Mouse (Mus musculus): Measurements from ENCODE around the gene Mycbpap. TPM values are rescaled to one million over a fixed set of nuclear protein-coding genes. Genes with fewer than 3 reads are reported as not detected.

Gene Mycbpap
- total and polyA plus RNA-seq, 3 experiments = 0.12 to 0.17 TPM; not detected in 1

DNA sequence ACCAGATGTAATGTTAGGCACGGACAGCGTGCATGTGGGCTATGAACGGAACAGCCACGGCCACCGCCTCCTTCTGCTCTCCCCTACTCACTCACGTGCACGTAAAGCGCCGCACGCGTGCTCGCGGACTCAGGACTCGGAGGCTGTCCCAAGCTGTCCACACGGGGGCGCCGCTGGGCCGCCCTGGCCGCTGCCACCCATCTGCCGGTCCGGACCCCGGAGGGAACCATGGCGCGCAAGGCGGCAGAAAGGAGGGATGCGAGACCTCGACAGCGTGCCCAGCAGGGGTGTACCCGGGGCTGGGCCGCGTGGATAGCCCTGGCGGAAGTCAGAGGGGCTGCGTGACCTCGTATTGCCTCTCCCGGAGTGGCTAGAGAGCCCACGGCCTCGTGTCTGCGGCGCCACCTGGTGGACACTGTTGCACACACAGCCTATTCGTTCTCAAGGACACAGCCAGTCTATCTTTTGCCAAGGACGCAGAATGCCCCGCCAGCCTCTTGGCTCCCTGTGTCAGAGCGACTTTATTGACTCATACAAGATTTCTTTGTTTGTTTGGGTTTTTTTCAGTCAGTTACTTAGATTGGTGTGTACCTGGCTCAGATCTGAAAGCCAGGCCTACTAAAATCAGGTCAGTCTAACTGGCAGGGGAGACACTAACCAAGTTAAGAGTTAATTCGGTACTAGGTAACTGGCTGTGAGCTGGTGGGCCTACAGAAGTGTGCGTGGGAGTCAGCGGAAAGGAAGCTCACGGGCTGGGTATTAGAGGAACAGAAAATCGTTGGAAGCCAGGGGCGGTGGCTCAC is 27.5 kb upstream of the Mycbpap start, which contains the start of gene Rsad1 (continued):
- TF ChIP-seq ZMIZ1 (IDR thresholded peaks at IDR 0.05; ENCODE audit: low read depth, low read length) (peak; percentile 76), ETS1 (IDR thresholded peaks at IDR 0.05; ENCODE audit: low read depth, low read length) (0 out of 2 replicates have a peak, but pooled peaks have one; percentile 36), MAFK (IDR thresholded peaks at IDR 0.05; ENCODE audit: borderline replicate concordance, low read depth, low read length) (no peak; the same call in 1 of the 2 replicates), MXI1 (IDR thresholded peaks at IDR 0.05; ENCODE audit: low read depth, low read length) (peak; percentile 97), NELFE (IDR thresholded peaks at IDR 0.05; ENCODE audit: low read depth, low read length) (peak; percentile 73), RAD21 (IDR thresholded peaks at IDR 0.05; ENCODE audit: low read depth, low read length) (peak; percentile 11), TAL1 (IDR thresholded peaks at IDR 0.05; ENCODE audit: low read length) (no peak), ZC3H11A (IDR thresholded peaks at IDR 0.05; ENCODE audit: low read depth, low read length) (no peak; the same call in 1 of the 2 replicates), EP300 (IDR thresholded peaks at IDR 0.05; ENCODE audit: low read depth in 1 of 2, low read length in 2 of 2) (peak in 1 of 2 experiments; percentile 53; a peak in 2 of 4 replicates), POLR2AphosphoS5 (IDR thresholded peaks at IDR 0.05; ENCODE audit: borderline replicate concordance, low read depth, low read length) (no peak), E2F4 (IDR thresholded peaks at IDR 0.05; ENCODE audit: borderline replicate concordance, low read depth, low read length) (no peak), CHD2 (IDR thresholded peaks at IDR 0.05; ENCODE audit: low read length) (no peak), MYB (IDR thresholded peaks at IDR 0.05; ENCODE audit: low read depth, low read length) (0 out of 2 replicates have a peak, but pooled peaks have one; percentile 9), NRF1 (IDR thresholded peaks at IDR 0.05; ENCODE audit: insufficient read depth, low read depth, low read length, poor library complexity, severe bottlenecking) (peak; percentile 54), RCOR1 (IDR thresholded peaks at IDR 0.05; ENCODE audit: low read depth, low read length) (no peak; the same call in 1 of the 2 replicates), ELF1 (IDR thresholded peaks at IDR 0.05; ENCODE audit: low read depth, low read length) (peak; percentile 67; the same call in 1 of the 2 replicates), MAZ (IDR thresholded peaks at IDR 0.05; ENCODE audit: low read depth, low read length) (peak; percentile 56; the same call in 1 of the 2 replicates)

DNA sequence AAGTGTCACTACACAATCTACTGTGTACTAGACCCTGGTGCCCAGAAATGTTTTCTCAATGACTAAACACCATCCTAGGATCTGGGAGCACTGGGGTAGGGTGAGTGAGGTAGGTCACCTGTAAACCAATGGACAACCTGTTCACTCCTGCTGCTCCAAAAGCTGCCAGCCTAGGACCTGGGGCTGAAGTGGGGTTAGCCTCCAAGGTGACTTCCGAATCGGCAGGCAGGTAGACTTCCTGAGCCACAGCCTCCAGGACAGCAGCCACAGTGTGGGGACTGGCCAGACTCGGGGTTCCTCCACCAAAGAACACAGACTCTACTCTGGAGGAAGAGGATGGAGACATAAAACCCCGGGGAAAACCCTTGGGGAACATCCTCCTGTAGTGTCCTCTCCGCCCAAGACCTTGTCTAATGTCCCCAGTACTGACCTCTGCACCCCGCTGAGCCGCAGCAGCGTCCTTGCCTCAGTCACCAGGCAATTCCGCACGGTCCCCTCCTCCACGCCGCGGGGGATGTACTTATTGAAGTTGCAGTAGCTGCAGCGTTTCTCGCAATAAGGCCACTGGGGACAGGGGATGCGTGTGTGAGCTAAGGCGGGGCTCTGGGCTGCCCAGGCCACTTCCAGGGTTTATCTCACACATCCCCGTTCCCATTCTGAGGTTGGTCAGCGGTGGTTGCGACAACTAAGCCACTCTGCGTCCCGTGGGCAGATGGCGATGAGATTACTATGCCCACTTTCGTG is 26.7 kb upstream of the Mycbpap start:
- Histone ChIP-seq H3K9ac (ENCODE audit: control insufficient read depth, low read depth, low read length, poor library complexity, severe bottlenecking) (peak overlapping the region; percentile 80), H3K27me3 (ENCODE audit: control insufficient read depth in 1 of 2, insufficient read depth in 2 of 2, low read length in 2 of 2) (no peaks in the 10 kb centered on the region), H3K36me3 (ENCODE audit: control insufficient read depth in 1 of 2, insufficient read depth in 2 of 2, low read length in 2 of 2) (peaks cover 1 to 12% of the 10 kb centered on the region in 2 experiments; a peak in 3 of 4 replicates), H3K27ac (ENCODE audit: control insufficient read depth, low read depth, low read length) (peak overlapping the region; percentile 91), H3K9me3 (replicated peaks; ENCODE audit: insufficient read depth, low read length) (no peaks in the 10 kb centered on the region), H3K79me2 (ENCODE audit: control insufficient read depth, insufficient read depth, low read length, poor library complexity) (peaks cover 14% of the 10 kb centered on the region), H3K4me3 (ENCODE audit: control insufficient read depth in 1 of 2, insufficient read depth in 1 of 2, low read depth in 2 of 2, low read length in 2 of 2) (peak overlapping the region; percentile 74 to 75), H3K4me1 (ENCODE audit: control insufficient read depth in 1 of 2, insufficient read depth in 2 of 2, low read length in 2 of 2) (peaks cover 0 to 13% of the 10 kb centered on the region in 2 experiments; a peak in 2 of 4 replicates)
- peak; percentile 71 for DNase-seq (ENCODE audit: low read depth, low spot score)
- TF ChIP-seq NELFE (IDR thresholded peaks at IDR 0.05; ENCODE audit: low read depth, low read length) = no peak
- TF ChIP-seq MXI1 (IDR thresholded peaks at IDR 0.05; ENCODE audit: low read depth, low read length) = no peak
- TF ChIP-seq CHD2 (IDR thresholded peaks at IDR 0.05; ENCODE audit: low read length) = no peak
- no peak for TF ChIP-seq BHLHE40 (IDR thresholded peaks at IDR 0.05; ENCODE audit: borderline replicate concordance, low read depth, low read length)
- TF ChIP-seq RCOR1 (IDR thresholded peaks at IDR 0.05; ENCODE audit: low read depth, low read length) = no peak
- TF ChIP-seq POLR2A (IDR thresholded peaks at IDR 0.05; ENCODE audit: control insufficient read depth in 1 of 2, insufficient read depth in 1 of 2, low read depth in 1 of 2, low read length in 2 of 2, poor library complexity in 1 of 2) = 0 out of 4 replicates have a peak, but pooled peaks of 1 of the 2 experiments have one; percentile 0
- 0 out of 2 replicates have a peak, but pooled peaks have one; percentile 3 for TF ChIP-seq POLR2AphosphoS5 (IDR thresholded peaks at IDR 0.05; ENCODE audit: borderline replicate concordance, low read depth, low read length)
- no peak for TF ChIP-seq EP300 (IDR thresholded peaks at IDR 0.05; ENCODE audit: low read depth in 1 of 2, low read length in 2 of 2)
- no peak; the same call in 1 of the 2 replicates for TF ChIP-seq SIN3A (IDR thresholded peaks at IDR 0.05; ENCODE audit: low read length)
- TF ChIP-seq TBP (IDR thresholded peaks at IDR 0.05; ENCODE audit: low read depth, low read length) = no peak
- no peak for TF ChIP-seq POLR2AphosphoS2 (IDR thresholded peaks at IDR 0.05; ENCODE audit: low read length)
- TF ChIP-seq ETS1 (IDR thresholded peaks at IDR 0.05; ENCODE audit: low read depth, low read length) = no peak
- TF ChIP-seq USF1 (IDR thresholded peaks at IDR 0.05; ENCODE audit: low read depth, low read length) = no peak
- no peak for TF ChIP-seq MEF2A (IDR thresholded peaks at IDR 0.05; ENCODE audit: extremely low read depth, insufficient replicate concordance, low read depth, low read length, poor library complexity, severe bottlenecking)
- TF ChIP-seq MYC (IDR thresholded peaks at IDR 0.05; ENCODE audit: low read depth, low read length) = no peak
